Mouse (Mus musculus) lung, postnatal 0 days (tissue): ENCODE results near the gene Npr1.

Experiments used
- CTCF ChIP-seq: IDR thresholded peaks from 2 replicates; pipeline ENCODE4 v1.5.1; 2016; ENCODE audit warnings: antibody characterized with exemption, mild to moderate bottlenecking
- EP300 ChIP-seq: IDR thresholded peaks from 2 replicates; pipeline ENCODE4 v1.6.1; 2016; ENCODE audit warnings: antibody characterized with exemption, mild to moderate bottlenecking, control low read depth

DNA sequence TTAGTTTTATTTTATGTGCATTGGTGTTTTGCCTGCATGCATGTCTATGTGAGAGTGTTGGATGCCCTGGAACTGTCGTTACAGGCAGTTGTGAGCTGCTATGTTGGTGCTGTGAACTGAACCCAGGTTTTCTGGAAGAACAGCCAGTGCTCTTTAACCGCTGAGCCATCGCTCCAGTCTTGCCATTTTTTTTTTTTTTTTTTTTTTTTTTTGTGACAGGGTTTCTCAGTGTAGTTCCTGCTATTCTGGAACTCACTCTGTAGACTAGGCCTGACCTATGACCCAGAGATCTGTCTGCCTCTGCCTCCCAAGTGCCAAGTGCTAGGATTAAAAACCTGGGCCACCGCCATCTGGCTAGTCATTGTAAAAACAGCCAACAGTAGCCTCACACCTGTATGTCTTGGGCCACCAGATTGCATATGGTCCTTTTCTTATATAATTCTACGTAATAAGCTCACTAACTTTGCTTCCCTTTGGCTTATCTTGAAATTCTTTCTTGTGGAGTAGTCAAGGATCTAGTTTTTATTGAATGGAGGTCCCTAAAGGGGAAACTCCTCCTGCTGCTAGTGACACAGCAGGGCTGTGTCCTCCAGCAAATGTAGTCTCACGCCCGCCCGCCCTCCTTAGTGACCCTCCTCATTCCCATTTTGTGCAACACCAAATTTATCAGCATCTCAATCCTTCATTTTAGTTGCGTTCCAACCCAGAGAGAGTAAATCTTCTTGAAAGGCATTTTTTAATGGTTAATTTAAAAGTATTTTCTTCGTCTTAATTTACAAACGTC lies 20.1 kb downstream of the Npr1 start:
- TF ChIP-seq CTCF (no peak), EP300 (no peak)
